Mouse (Mus musculus): ENCODE results near the gene Zbtb34. TPM values are rescaled to one million over a fixed set of nuclear protein-coding genes. Genes with fewer than 3 reads are reported as not detected.

The Zbtb34 gene
- polyA plus RNA-seq, 1 experiment from 2014 or later, result 8.0 TPM

DNA sequence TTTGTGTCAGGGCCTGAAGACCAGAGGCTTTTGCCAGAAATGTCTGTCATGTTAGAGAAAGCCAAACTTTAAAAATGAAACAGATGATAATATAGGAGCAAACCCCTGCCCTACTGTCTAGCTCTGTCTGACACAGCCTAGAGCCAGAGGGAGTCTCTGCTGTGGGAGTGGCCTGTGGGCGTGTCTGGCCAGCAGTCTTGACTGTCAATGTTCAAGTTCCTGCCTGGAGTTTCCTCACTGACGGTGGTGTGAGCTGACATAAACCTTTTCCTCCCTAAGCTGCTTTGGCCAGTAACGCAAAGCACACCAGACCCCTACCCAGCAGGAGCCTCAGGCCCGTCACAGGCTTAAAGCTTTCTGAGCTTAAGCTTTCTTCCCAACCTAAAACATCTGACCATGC, 21.0 kb upstream of the Zbtb34 start:
- Histone ChIP-seq H3K36me3 (ENCODE audit: control insufficient read depth, insufficient read depth, low read length) (peaks cover 7% of the 10 kb centered on the region; the same call in 1 of the 2 replicates), H3K27ac (ENCODE audit: low read depth, low read length) (no peak overlapping the region), H3K4me1 (replicated peaks; ENCODE audit: control insufficient read depth, insufficient read depth, low read length) (no peaks in the 10 kb centered on the region), H3K4me3 (ENCODE audit: low read depth, low read length) (no peak overlapping the region), H3K9me3 (ENCODE audit: control insufficient read depth, low read length) (no peaks in the 10 kb centered on the region), H3K9ac (ENCODE audit: low read depth, low read length) (no peak overlapping the region), H3K4me2 (replicated peaks; ENCODE audit: low read depth, low read length) (no peak overlapping the region), H3K27me3 (ENCODE audit: control insufficient read depth, insufficient read depth, low read length) (no peaks in the 10 kb centered on the region)
- no peak for DNase-seq (ENCODE audit: low spot score)
- no peak for ATAC-seq (ENCODE audit: low FRiP score)
- WGBS, result 53% methylated on average over 4 of the region's 4 CpGs

DNA sequence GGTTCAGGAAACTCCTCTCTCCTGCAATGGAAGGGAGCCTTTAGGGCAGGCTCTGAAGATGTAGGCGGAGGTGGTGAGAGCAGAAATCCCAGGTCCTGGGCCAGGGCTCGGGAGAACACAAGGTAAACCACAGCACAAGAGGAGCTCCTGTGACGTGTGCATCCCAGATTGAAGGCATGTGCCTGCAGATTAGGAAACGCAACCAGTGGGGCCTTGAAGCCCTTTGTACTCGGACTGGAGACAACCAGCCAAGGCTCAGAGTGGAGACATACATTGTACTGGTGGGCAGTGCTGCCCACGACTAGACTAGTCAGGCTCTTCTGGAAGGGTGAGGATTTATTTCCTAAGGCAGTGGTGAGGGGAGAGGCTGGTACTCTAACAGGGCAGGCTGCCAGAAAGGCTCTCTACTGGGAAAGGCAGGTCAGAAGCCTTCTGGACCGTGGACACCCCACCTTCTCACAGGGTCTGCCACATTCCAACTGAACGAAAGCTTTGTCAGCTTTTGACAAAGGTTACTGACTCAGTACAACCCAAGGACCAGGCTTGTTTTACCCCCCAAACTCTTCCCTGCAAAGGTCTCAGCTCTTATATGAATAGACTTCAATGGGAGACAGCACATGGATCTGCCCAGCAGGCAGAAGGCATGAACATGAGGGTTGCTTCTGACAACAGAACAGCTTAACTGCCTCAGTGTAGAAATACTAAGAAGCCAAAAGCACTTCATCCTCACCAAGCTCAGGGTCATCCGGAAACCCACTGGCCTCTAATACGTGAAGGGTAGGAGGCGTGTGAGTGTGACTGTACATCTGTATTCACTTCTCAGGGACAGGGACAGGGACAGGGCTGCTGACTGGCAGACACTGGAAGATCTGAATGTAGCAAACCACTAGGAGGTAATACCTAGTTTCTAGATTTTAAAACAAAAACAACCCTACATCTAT, 20.2 kb upstream of the Zbtb34 start:
- Histone ChIP-seq H3K4me1 (replicated peaks; ENCODE audit: control insufficient read depth, insufficient read depth, low read length) (no peaks in the 10 kb centered on the region), H3K9ac (ENCODE audit: low read depth, low read length) (no peak overlapping the region), H3K27me3 (ENCODE audit: control insufficient read depth, insufficient read depth, low read length) (no peaks in the 10 kb centered on the region), H3K36me3 (ENCODE audit: control insufficient read depth, insufficient read depth, low read length) (peaks cover 7% of the 10 kb centered on the region; the same call in 1 of the 2 replicates), H3K4me2 (replicated peaks; ENCODE audit: low read depth, low read length) (no peak overlapping the region), H3K9me3 (ENCODE audit: control insufficient read depth, low read length) (no peaks in the 10 kb centered on the region), H3K4me3 (ENCODE audit: low read depth, low read length) (no peak overlapping the region), H3K27ac (ENCODE audit: low read depth, low read length) (no peak overlapping the region)
- DNase-seq (ENCODE audit: low spot score) (no peak), ATAC-seq (ENCODE audit: low FRiP score) (no peak)
- 93% methylated on average over 11 of the region's 11 CpGs for WGBS

DNA sequence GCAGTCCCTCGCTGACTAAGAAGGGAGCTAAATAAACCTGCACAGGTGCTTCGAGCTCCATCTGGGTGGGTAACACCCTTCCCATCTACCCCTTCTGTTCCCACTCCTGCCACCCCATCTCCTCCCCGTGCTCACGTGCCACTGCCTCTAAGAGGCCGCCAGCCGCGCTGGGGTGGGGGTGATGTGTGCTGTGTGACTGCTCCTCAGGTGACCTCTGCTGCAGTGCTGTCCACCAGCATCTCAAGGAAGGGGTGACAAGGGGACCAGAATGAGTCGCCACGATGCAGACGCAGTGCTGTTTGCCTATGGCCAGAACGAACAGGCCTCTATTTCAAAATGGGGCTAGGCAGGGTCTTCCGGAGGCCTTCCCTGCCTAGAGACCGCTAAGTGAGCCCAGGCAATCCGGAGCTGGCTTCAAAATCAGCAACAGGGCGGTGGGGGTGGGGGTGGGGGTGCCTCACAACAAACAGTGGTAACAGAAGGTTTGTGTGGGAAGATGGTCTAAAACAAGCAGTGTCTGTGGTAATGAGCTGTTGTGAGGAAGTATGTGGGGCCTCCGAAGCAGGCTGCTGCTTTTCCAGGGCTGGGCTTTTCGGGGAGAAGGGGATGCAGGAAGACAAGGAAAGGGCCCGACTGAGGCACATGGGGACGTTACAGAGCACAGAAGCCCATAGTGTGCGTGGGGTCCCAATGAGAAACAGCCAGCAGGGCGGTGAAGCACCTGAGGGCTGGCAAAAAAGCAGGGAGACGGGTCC, 18.2 kb upstream of the Zbtb34 start:
- DNase-seq (ENCODE audit: low spot score) (no peak), ATAC-seq (ENCODE audit: low FRiP score) (no peak)
- no peak overlapping the region for H3K4me3 ChIP-seq (ENCODE audit: low read depth, low read length)
- no peaks in the 10 kb centered on the region for H3K9me3 ChIP-seq (ENCODE audit: control insufficient read depth, low read length)
- H3K9ac ChIP-seq (ENCODE audit: low read depth, low read length), result no peak overlapping the region
- H3K4me1 ChIP-seq (replicated peaks; ENCODE audit: control insufficient read depth, insufficient read depth, low read length), result no peaks in the 10 kb centered on the region
- no peaks in the 10 kb centered on the region for H3K27me3 ChIP-seq (ENCODE audit: control insufficient read depth, insufficient read depth, low read length)
- no peak overlapping the region for H3K4me2 ChIP-seq (replicated peaks; ENCODE audit: low read depth, low read length)
- no peak overlapping the region for H3K27ac ChIP-seq (ENCODE audit: low read depth, low read length)
- H3K36me3 ChIP-seq (ENCODE audit: control insufficient read depth, insufficient read depth, low read length), result peaks cover 7% of the 10 kb centered on the region; the same call in 1 of the 2 replicates
- 92% methylated on average over 22 of the region's 22 CpGs for WGBS

DNA sequence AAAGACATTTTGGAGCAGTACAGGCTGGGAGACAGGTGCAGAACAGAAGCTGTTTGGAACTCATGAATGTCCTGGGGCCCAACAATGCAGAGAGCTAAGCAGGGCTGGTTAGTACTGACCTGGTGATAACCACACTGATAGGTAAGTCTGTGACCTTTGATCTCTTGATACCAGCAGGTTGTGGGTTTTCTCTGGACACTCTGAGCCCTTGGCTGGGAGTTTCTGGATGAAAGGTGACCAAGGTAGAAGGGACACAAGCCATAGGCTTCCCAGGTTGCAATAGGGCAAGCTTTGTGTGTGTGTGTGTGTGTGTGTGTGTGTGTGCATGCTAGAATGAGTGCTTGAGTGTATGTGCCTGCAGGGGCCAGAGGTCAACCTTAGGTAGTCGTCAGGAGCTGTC, 15.7 kb upstream of the Zbtb34 start:
- Histone ChIP-seq H3K36me3 (ENCODE audit: control insufficient read depth, insufficient read depth, low read length) (peaks cover 4% of the 10 kb centered on the region; the same call in 1 of the 2 replicates), H3K9me3 (ENCODE audit: control insufficient read depth, low read length) (no peaks in the 10 kb centered on the region), H3K9ac (ENCODE audit: low read depth, low read length) (no peak overlapping the region), H3K27me3 (ENCODE audit: control insufficient read depth, insufficient read depth, low read length) (no peaks in the 10 kb centered on the region), H3K4me1 (replicated peaks; ENCODE audit: control insufficient read depth, insufficient read depth, low read length) (no peaks in the 10 kb centered on the region), H3K4me3 (ENCODE audit: low read depth, low read length) (no peak overlapping the region), H3K27ac (ENCODE audit: low read depth, low read length) (no peak overlapping the region), H3K4me2 (replicated peaks; ENCODE audit: low read depth, low read length) (no peak overlapping the region)
- WGBS, result 50% methylated on average over 1 of the region's 1 CpGs
- no peak for ATAC-seq (ENCODE audit: low FRiP score)
- DNase-seq (ENCODE audit: low spot score), result no peak

DNA sequence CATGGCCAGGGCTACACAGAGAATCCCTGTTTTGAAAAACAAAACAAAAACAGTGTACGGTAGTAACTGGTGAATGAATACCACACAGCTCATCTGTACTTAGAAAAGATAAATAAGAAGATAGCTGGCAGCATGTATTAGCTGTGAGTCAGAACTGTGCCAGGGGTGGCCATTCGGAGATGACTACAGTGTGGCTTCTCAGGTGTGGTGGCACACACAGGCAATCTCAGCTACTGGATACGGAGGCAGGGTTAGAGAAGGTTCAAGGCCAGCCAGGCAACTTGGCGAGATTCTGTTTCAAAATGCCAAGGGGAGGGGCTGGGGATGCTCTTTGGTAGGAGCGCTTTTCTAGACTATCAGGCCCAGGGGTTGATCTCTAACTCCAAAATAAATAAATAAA, 14.6 kb upstream of the Zbtb34 start:
- no peaks in the 10 kb centered on the region for H3K36me3 ChIP-seq (ENCODE audit: control insufficient read depth, insufficient read depth, low read length)
- no peak overlapping the region for H3K4me2 ChIP-seq (replicated peaks; ENCODE audit: low read depth, low read length)
- no peaks in the 10 kb centered on the region for H3K27me3 ChIP-seq (ENCODE audit: control insufficient read depth, insufficient read depth, low read length)
- no peak overlapping the region for H3K27ac ChIP-seq (ENCODE audit: low read depth, low read length)
- H3K9me3 ChIP-seq (ENCODE audit: control insufficient read depth, low read length), result no peaks in the 10 kb centered on the region
- no peak overlapping the region for H3K9ac ChIP-seq (ENCODE audit: low read depth, low read length)
- ATAC-seq (ENCODE audit: low FRiP score), result no peak
- no peak overlapping the region for H3K4me3 ChIP-seq (ENCODE audit: low read depth, low read length)
- H3K4me1 ChIP-seq (replicated peaks; ENCODE audit: control insufficient read depth, insufficient read depth, low read length), result no peaks in the 10 kb centered on the region
- no peak for DNase-seq (ENCODE audit: low spot score)
- 84% methylated on average over 5 of the region's 5 CpGs for WGBS

DNA sequence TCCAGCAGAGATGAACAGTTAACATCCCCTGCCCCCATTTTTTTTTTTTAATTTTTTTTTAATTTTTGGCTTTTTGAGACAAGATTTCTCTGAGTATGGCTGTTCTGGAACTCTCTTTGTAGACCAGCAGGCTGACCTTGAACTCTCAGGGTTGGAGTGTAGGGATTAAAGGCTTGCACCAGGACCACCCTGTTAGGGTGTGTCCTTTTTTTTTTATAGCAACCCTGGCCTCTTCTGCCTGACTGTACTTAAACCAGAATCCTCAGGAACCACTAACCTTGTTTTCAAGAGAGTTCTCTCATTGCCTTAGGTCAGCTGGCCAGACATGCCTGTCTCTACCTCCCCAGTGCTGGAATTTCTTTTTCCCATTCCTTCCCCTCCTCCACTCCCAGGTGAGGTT, 13.7 kb upstream of the Zbtb34 start:
- no peak for ATAC-seq (ENCODE audit: low FRiP score)
- H3K4me3 ChIP-seq (ENCODE audit: low read depth, low read length), result no peak overlapping the region
- no peaks in the 10 kb centered on the region for H3K27me3 ChIP-seq (ENCODE audit: control insufficient read depth, insufficient read depth, low read length)
- DNase-seq (ENCODE audit: low spot score), result no peak
- H3K27ac ChIP-seq (ENCODE audit: low read depth, low read length), result no peak overlapping the region
- peaks cover 1% of the 10 kb centered on the region; the same call in 1 of the 2 replicates for H3K4me1 ChIP-seq (replicated peaks; ENCODE audit: control insufficient read depth, insufficient read depth, low read length)
- no peaks in the 10 kb centered on the region for H3K36me3 ChIP-seq (ENCODE audit: control insufficient read depth, insufficient read depth, low read length)
- H3K4me2 ChIP-seq (replicated peaks; ENCODE audit: low read depth, low read length), result no peak overlapping the region
- H3K9me3 ChIP-seq (ENCODE audit: control insufficient read depth, low read length), result no peaks in the 10 kb centered on the region
- no peak overlapping the region for H3K9ac ChIP-seq (ENCODE audit: low read depth, low read length)

DNA sequence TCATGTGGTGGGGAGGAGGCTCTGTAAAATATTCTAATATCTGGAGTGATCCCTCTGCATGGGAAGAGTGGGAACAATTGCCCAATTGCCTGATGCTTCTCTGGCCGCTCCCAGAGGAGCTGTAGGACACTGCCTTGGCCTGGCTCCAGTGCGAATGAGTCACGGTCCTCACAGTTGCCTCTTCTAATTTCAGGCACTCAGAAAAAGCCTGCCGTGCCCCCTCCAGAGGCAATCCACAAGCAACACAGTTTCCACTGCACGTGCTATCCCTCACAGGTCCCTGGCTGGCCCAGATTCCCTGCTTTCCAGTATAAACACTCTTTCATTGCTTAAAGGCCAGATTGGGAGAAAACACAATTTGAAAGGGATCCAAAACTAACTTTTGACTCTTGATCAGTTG, 13.2 kb upstream of the Zbtb34 start:
- DNase-seq (ENCODE audit: low spot score) (no peak), ATAC-seq (ENCODE audit: low FRiP score) (no peak)
- no peak overlapping the region for H3K9ac ChIP-seq (ENCODE audit: low read depth, low read length)
- H3K9me3 ChIP-seq (ENCODE audit: control insufficient read depth, low read length), result no peaks in the 10 kb centered on the region
- H3K4me1 ChIP-seq (replicated peaks; ENCODE audit: control insufficient read depth, insufficient read depth, low read length), result peaks cover 6% of the 10 kb centered on the region
- no peaks in the 10 kb centered on the region for H3K27me3 ChIP-seq (ENCODE audit: control insufficient read depth, insufficient read depth, low read length)
- H3K36me3 ChIP-seq (ENCODE audit: control insufficient read depth, insufficient read depth, low read length), result no peaks in the 10 kb centered on the region
- 63% methylated on average over 5 of the region's 5 CpGs for WGBS
- no peak overlapping the region for H3K4me3 ChIP-seq (ENCODE audit: low read depth, low read length)
- H3K4me2 ChIP-seq (replicated peaks; ENCODE audit: low read depth, low read length), result no peak overlapping the region
- H3K27ac ChIP-seq (ENCODE audit: low read depth, low read length), result no peak overlapping the region

DNA sequence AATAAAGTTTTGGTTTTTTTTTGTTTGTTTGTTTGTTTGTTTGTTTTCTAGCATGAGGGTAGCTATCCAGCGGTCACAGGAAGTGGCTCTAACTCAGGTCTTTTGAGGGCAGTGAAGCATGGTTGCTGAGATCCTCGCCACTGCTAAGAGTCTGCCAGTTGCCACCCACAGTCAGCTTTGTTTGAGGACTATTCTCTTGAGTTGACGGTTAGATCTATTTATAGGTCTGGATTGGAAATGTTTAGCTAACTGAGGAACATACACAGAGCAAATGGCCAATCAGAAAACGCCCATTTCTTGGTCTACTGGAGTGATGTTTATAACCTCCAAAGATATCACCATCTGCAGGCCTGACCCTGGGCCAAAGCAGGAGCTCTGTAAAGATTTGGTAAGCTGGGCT, 11.6 kb upstream of the Zbtb34 start:
- no peak for ATAC-seq (ENCODE audit: low FRiP score)
- Histone ChIP-seq H3K9me3 (ENCODE audit: control insufficient read depth, low read length) (no peaks in the 10 kb centered on the region), H3K9ac (ENCODE audit: low read depth, low read length) (no peak overlapping the region), H3K27me3 (ENCODE audit: control insufficient read depth, insufficient read depth, low read length) (no peaks in the 10 kb centered on the region), H3K4me3 (ENCODE audit: low read depth, low read length) (no peak overlapping the region), H3K4me1 (replicated peaks; ENCODE audit: control insufficient read depth, insufficient read depth, low read length) (peaks cover 14% of the 10 kb centered on the region), H3K27ac (ENCODE audit: low read depth, low read length) (no peak overlapping the region), H3K36me3 (ENCODE audit: control insufficient read depth, insufficient read depth, low read length) (no peaks in the 10 kb centered on the region), H3K4me2 (replicated peaks; ENCODE audit: low read depth, low read length) (no peak overlapping the region)
- DNase-seq (ENCODE audit: low spot score), result no peak
- WGBS, result 65% methylated on average over 4 of the region's 4 CpGs

All from hindbrain, embryonic 11.5 days (tissue).